Comparison of ENCODE assay signal across 7 mouse cellular contexts in the genomic region with DNA sequence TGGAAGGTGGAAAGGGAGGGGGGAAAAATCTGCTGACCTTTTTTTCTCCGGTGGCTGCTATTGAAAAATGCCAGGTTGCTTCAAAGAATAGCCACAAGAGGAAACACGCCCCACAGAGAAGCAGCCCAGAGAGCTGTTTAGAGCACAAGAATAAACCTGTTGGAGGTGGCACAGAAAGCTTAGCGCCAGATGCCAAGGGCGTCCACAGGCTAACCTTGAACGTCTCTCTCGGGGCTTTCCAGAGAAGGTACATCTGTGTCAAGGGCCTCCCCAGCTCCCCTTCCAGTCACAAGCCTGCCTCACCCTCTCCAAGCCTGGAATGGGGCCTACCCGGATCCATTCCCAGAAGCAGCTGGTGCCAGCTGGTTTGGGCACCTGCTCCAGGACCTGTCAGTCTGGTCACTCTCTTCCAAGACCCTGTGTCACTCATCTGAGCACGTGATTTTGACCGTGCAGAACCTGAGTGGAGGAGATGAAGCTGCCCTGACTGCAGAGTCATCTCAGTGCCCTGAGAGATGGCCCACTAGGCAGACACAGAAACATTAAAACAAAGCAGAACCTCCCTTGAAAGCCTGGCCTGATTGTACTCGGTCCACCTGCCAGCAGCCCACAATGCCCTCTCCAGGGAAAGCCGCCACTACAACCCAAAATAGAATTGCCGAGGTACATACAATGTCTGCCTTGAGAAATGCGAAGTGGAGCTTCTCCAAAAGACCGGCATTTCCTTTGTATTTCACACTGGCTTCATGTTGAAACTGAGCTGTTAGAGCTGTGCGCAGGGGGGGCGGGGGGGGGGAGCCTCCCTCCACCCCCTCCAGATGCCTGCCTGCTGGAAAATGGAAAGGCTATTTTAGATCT. TPM values are rescaled to one million over a fixed set of nuclear protein-coding genes. Genes with fewer than 3 reads are reported as not detected.
A peak's percentile ranks its signal among the peaks of the same experiment; 100 is the strongest.
DNase-seq lines count a peak whose midpoint lies in the region; ATAC-seq lines count a peak whose summit lies in the region.

No protein-coding gene starts in this region.

- whole genome bisulfite sequencing in hindbrain, embryonic 12.5 days, result 11% methylated on average over 16 of the region's 16 CpGs

- no peaks in the 10 kb centered on the region for H3K9me3 ChIP-seq in hindbrain, embryonic 12.5 days (replicated peaks)

- H3K27ac ChIP-seq in hindbrain, embryonic 12.5 days, result peak overlapping the region; percentile 99

- peaks cover 38% of the 10 kb centered on the region for H3K4me1 ChIP-seq in hindbrain, embryonic 12.5 days

- no peaks in the 10 kb centered on the region for H3K27me3 ChIP-seq in hindbrain, embryonic 12.5 days

- ATAC-seq in hindbrain, embryonic 12.5 days (ENCODE audit: low FRiP score), result 0 out of 2 replicates have a peak, but pooled peaks have one; percentile 1

- peak overlapping the region; percentile 84 for H3K4me2 ChIP-seq in hindbrain, embryonic 12.5 days (replicated peaks)

- peak overlapping the region; percentile 99 for H3K4me3 ChIP-seq in hindbrain, embryonic 12.5 days

- peak overlapping the region; percentile 94 for H3K9ac ChIP-seq in hindbrain, embryonic 12.5 days

- H3K36me3 ChIP-seq in hindbrain, embryonic 12.5 days, result no peaks in the 10 kb centered on the region

- DNase-seq in MN1 (ENCODE audit: low spot score), result peak; percentile 88
- peak; percentile 27 for DNase-seq in c-Kit-positive CD71-positive TER-119-positive erythroid progenitor cells, embryonic 14.5 days (ENCODE audit: low spot score)
- peak; percentile 26 to 46 for DNase-seq in frontal cortex, postnatal 25 days (ENCODE audit: low spot score in 2 of 2)
- DNase-seq in layer of hippocampus, postnatal 25 days (ENCODE audit: extremely low spot score in 1 of 2, low spot score in 1 of 2), result peak; percentile 36 to 49
- DNase-seq in lung, postnatal 36 days, result peak; percentile 87
- DNase-seq in right cerebral cortex, postnatal 25 days, result peak; percentile 32

RNA-seq across cellular contexts. Expression of a gene that starts 1.6 kb away (rescaled TPM):
- polyA plus RNA-seq in hindbrain, embryonic 12.5 days (2016; fragmentation: Nextera tagmentation; extraction: Ambion mirVana), result 8.8 and 9.6 TPM in 2 replicates
- total RNA-seq in layer of hippocampus, postnatal 25 days (2021), result 10 to 100 TPM; 55.4 to 59.0 TPM

Comparison
In these comparisons a context has a peak if more than half of its experiments do, and no peak if none do; other contexts are left out.
1. Peak in every context shown above with its lines: DNase-seq, ATAC-seq, H3K4me3 ChIP-seq and H3K27ac ChIP-seq.
2. DNase-seq: peak in every context shown above with its lines; median percentile 88 in MN1; 87 in lung, postnatal 36 days; 42 in layer of hippocampus, postnatal 25 days; 36 in frontal cortex, postnatal 25 days; 32 in right cerebral cortex, postnatal 25 days; 27 in c-Kit-positive CD71-positive TER-119-positive erythroid progenitor cells, embryonic 14.5 days.